Mouse (Mus musculus) C2C12 (cell line): ENCODE measurements around the gene Dner. TPM values are rescaled to one million over a fixed set of nuclear protein-coding genes. Genes with fewer than 3 reads are reported as not detected.

Experiments used
- H3K27me3 ChIP-seq: one replicate; pipeline ENCODE4 v1.6.1; 2011; ENCODE audit not compliant: control insufficient read depth, insufficient read depth, insufficient read length
- H3K36me3 ChIP-seq: one replicate; pipeline ENCODE4 v1.6.1; 2011; ENCODE audit not compliant: control insufficient read depth, insufficient read depth
- H3K4me3 ChIP-seq: one replicate; pipeline ENCODE4 v1.5.1; 2011; ENCODE audit warnings: mild to moderate bottlenecking, control low read depth; ENCODE audit not compliant: poor library complexity, insufficient read depth, severe bottlenecking
- H3K79me2 ChIP-seq: one replicate; pipeline ENCODE4 v1.6.1; 2011; ENCODE audit not compliant: control insufficient read depth, insufficient read depth
- H3K79me3 ChIP-seq: one replicate; pipeline ENCODE4 v1.6.1; 2011; ENCODE audit warnings: low read depth, control low read depth
- H3ac ChIP-seq: one replicate; pipeline ENCODE3; 2011; ENCODE audit warnings: low read depth; ENCODE audit not compliant: control insufficient read depth, insufficient read length
- CEBPB ChIP-seq: IDR thresholded peaks from one replicate; pipeline ENCODE4 v1.6.1; 2011; ENCODE audit warnings: low read depth, mild to moderate bottlenecking, control low read depth, moderate library complexity
- CTCF ChIP-seq: IDR thresholded peaks from one replicate; pipeline ENCODE4 v1.5.1; 2011; ENCODE audit not compliant: control insufficient read depth, insufficient read depth, insufficient read length
- FOSL1 ChIP-seq: IDR thresholded peaks from one replicate; pipeline ENCODE4 v1.8.0; 2011; ENCODE audit warnings: mild to moderate bottlenecking, low read length; ENCODE audit not compliant: poor library complexity, insufficient read depth, severe bottlenecking
- MAX ChIP-seq: IDR thresholded peaks from one replicate; pipeline ENCODE4 v1.6.1; 2011; ENCODE audit warnings: mild to moderate bottlenecking, control low read depth
- MYOD1 ChIP-seq: IDR thresholded peaks from one replicate; pipeline ENCODE4 v1.6.1; 2011; ENCODE audit warnings: low read depth; ENCODE audit not compliant: control insufficient read depth, insufficient read length
- MYOG ChIP-seq: IDR thresholded peaks from one replicate; pipeline ENCODE4 v1.6.1; 2011; ENCODE audit not compliant: control insufficient read depth, insufficient read length; ENCODE audit errors: extremely low read depth
- USF1 ChIP-seq: IDR thresholded peaks from one replicate; pipeline ENCODE4 v1.6.1; 2011; ENCODE audit warnings: low read depth, mild to moderate bottlenecking, control low read depth, moderate library complexity
- polyA plus RNA-seq: library from polyadenylated mRNA; unstranded; fragments of >200 nt; fragmentation: generic; extraction: Trizol; gene quantifications from one replicate; pipeline ENCODE4 v1.2.1, GENCODE M21; 2012; ENCODE audit warnings: missing spikeins

Dner gene
- polyA plus RNA-seq, 1 experiment, result 0.04 TPM

- Histone ChIP-seq H3K79me2 (no peaks in the 10 kb centered on the region), H3K4me3 (no peak overlapping the region), H3ac (no peak overlapping the region), H3K79me3 (no peaks in the 10 kb centered on the region), H3K27me3 (no peaks in the 10 kb centered on the region), H3K36me3 (no peaks in the 10 kb centered on the region)
- TF ChIP-seq MYOD1, result no peak
- TF ChIP-seq CTCF, result no peak
- TF ChIP-seq USF1, result no peak
- no peak for TF ChIP-seq MYOG
- TF ChIP-seq CEBPB, result no peak
- TF ChIP-seq MAX, result no peak
- TF ChIP-seq FOSL1, result no peak
Measured at GRCm38 (mm10) chr1:84616133-84616532, 79.9 kb downstream of the Dner start.

GRCm38 (mm10) chr1:84614596-84614995, 81.4 kb downstream of the Dner start:
- Histone ChIP-seq H3K4me3 (no peak overlapping the region), H3ac (no peak overlapping the region), H3K27me3 (no peaks in the 10 kb centered on the region), H3K79me2 (no peaks in the 10 kb centered on the region), H3K79me3 (no peaks in the 10 kb centered on the region), H3K36me3 (no peaks in the 10 kb centered on the region)
- TF ChIP-seq CTCF (no peak), CEBPB (no peak), MYOD1 (no peak), USF1 (no peak), MYOG (no peak), FOSL1 (no peak), MAX (no peak)

- no peaks in the 10 kb centered on the region for H3K79me2 ChIP-seq
- H3K36me3 ChIP-seq, result no peaks in the 10 kb centered on the region
- no peak overlapping the region for H3ac ChIP-seq
- no peak for TF ChIP-seq FOSL1
- TF ChIP-seq USF1, result no peak
- no peak for TF ChIP-seq MYOD1
- no peaks in the 10 kb centered on the region for H3K79me3 ChIP-seq
- H3K27me3 ChIP-seq, result no peaks in the 10 kb centered on the region
- no peak overlapping the region for H3K4me3 ChIP-seq
Measured at GRCm38 (mm10) chr1:84613119-84613518, 82.9 kb downstream of the Dner start.

- Histone ChIP-seq H3K27me3 (no peaks in the 10 kb centered on the region), H3K4me3 (no peak overlapping the region), H3K79me2 (no peaks in the 10 kb centered on the region), H3ac (no peak overlapping the region), H3K36me3 (no peaks in the 10 kb centered on the region), H3K79me3 (no peaks in the 10 kb centered on the region)
- TF ChIP-seq FOSL1, result no peak
- TF ChIP-seq USF1, result no peak
- no peak for TF ChIP-seq MYOG
- no peak for TF ChIP-seq CTCF
- TF ChIP-seq MYOD1, result no peak
- no peak for TF ChIP-seq CEBPB
- no peak for TF ChIP-seq MAX
Measured at GRCm38 (mm10) chr1:84611331-84611730, 84.7 kb downstream of the Dner start.

- Histone ChIP-seq H3K36me3 (no peaks in the 10 kb centered on the region), H3ac (no peak overlapping the region), H3K79me3 (no peaks in the 10 kb centered on the region), H3K79me2 (no peaks in the 10 kb centered on the region), H3K4me3 (no peak overlapping the region), H3K27me3 (no peaks in the 10 kb centered on the region)
- no peak for TF ChIP-seq MYOG
- TF ChIP-seq FOSL1, result no peak
- TF ChIP-seq CEBPB, result no peak
Measured at GRCm38 (mm10) chr1:84599025-84599424, 97.0 kb downstream of the Dner start.

- Histone ChIP-seq H3K36me3 (no peaks in the 10 kb centered on the region), H3K79me2 (no peaks in the 10 kb centered on the region), H3K4me3 (no peak overlapping the region), H3K27me3 (no peaks in the 10 kb centered on the region), H3K79me3 (no peaks in the 10 kb centered on the region), H3ac (no peak overlapping the region)
- TF ChIP-seq USF1 (no peak), FOSL1 (no peak), MAX (no peak), MYOG (no peak), CEBPB (no peak), CTCF (no peak)
Measured at GRCm38 (mm10) chr1:84596023-84596422, 100.0 kb downstream of the Dner start.

GRCm38 (mm10) chr1:84592394-84592793, 103.6 kb downstream of the Dner start:
- Histone ChIP-seq H3K4me3 (no peak overlapping the region), H3K36me3 (no peaks in the 10 kb centered on the region), H3K79me3 (no peaks in the 10 kb centered on the region), H3K79me2 (no peaks in the 10 kb centered on the region), H3K27me3 (no peaks in the 10 kb centered on the region), H3ac (no peak overlapping the region)
- no peak for TF ChIP-seq MYOD1
- no peak for TF ChIP-seq CTCF
- no peak for TF ChIP-seq MYOG
- no peak for TF ChIP-seq MAX
- no peak for TF ChIP-seq CEBPB
- no peak for TF ChIP-seq USF1
- TF ChIP-seq FOSL1, result no peak
